Comparison of ENCODE assay signal across 15 mouse cellular contexts in the genomic region with DNA sequence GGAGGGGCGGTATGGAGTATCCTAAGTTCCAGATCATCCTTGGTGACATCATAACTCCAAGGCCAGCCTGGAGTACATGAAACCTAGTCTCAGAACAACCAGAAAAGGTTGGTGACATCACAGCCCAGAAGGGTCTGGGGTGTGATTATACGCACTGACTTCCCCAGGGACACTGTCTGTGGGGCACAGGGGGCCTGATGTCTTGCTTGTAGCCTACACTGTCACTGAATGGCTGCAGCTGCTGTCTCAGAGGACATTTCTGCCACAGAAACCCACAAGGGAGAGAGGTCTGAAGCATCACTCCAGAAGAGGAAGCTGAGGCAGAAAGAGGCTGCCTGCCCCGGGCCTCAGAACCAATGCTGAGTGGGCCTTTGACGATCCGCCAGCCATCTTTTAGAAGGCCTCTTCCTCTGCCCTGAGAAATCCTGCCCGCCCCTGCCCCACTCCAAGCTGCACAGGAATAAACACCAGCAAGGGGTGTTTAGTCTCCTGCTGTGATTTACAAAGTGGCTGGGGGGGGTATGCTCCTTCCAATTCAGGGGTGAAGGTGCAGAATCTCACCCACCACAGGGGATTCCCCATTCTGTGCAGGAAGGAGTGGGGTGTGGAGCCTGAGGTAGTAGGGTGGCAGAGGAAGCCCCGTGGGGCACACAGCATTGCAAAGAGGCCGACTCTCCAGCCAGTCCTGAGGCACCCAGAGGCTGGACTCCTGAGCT. TPM values are rescaled to one million over a fixed set of nuclear protein-coding genes. Genes with fewer than 3 reads are reported as not detected.
A peak's percentile ranks its signal among the peaks of the same experiment; 100 is the strongest.
DNase-seq lines count a peak whose midpoint lies in the region; ATAC-seq and TF ChIP-seq lines count a peak whose summit lies in the region.
"Had no signal": no experiment of that assay in that cellular context is flagged by ENCODE, and none has a peak within 500 bp of the region (broad histone marks: within the 10 kb centered on the region; RNA-seq: fewer than 3 reads in every experiment).

No protein-coding gene starts in this region.

- H3K4me1 ChIP-seq in thymus, adult 2 months (replicated peaks; ENCODE audit: control insufficient read depth, insufficient read depth, low read length) = peaks cover 67% of the 10 kb centered on the region
- peaks cover 2% of the 10 kb centered on the region for H3K4me1 ChIP-seq in bone marrow, adult 2 months (ENCODE audit: control insufficient read depth, insufficient read depth, low read length)
- H3K4me1 ChIP-seq: hindbrain, embryonic 15.5 days had no signal

- peak; percentile 32 for DNase-seq in thymus, adult 2 months
- no peak for DNase-seq in thymus, postnatal 10 days (ENCODE audit: low spot score in 2 of 2)
- DNase-seq in embryo, embryonic 9.5 days (ENCODE audit: extremely low spot score) = no peak
- DNase-seq in cerebellum, adult 18-20 months = no peak
- DNase-seq in ovary, adult 18-20 months (ENCODE audit: low spot score) = no peak
- DNase-seq: cerebellum, adult 2 months; lung, postnatal 36 days; right cerebral cortex, postnatal 14 days had no signal

- TF ChIP-seq POLR2A in thymus, adult 2 months (IDR thresholded peaks at IDR 0.05; ENCODE audit: control insufficient read depth, extremely low read depth, insufficient read depth, low read length, poor library complexity) = no peak
- no peak for TF ChIP-seq POLR2A in bone marrow, adult 2 months (IDR thresholded peaks at IDR 0.05; ENCODE audit: borderline replicate concordance, control insufficient read depth, low read depth, low read length)

- H3K27ac ChIP-seq in thymus, adult 2 months (ENCODE audit: control insufficient read depth, insufficient read depth, low read length) = peak overlapping the region; percentile 11; the same call in 1 of the 2 replicates
- H3K27ac ChIP-seq in bone marrow, adult 2 months (ENCODE audit: control insufficient read depth, insufficient read depth, low read depth, low read length, poor library complexity) = peak overlapping the region; percentile 40
- H3K27ac ChIP-seq: forebrain, embryonic 12.5 days; hindbrain, embryonic 15.5 days; liver, embryonic 14.5 days had no signal

- TF ChIP-seq CTCF in thymus, adult 2 months (IDR thresholded peaks at IDR 0.05; ENCODE audit: borderline replicate concordance, control insufficient read depth, extremely low read depth, insufficient read depth, low read length, poor library complexity) = no peak
- TF ChIP-seq CTCF in bone marrow, adult 2 months (IDR thresholded peaks at IDR 0.05; ENCODE audit: control insufficient read depth, insufficient read depth, low read length) = no peak

- no peaks in the 10 kb centered on the region for H3K36me3 ChIP-seq in thymus, adult 2 months (ENCODE audit: control insufficient read depth, insufficient read depth, low read length)
- H3K36me3 ChIP-seq: forebrain, embryonic 12.5 days; G1E; heart, embryonic 12.5 days; hindbrain, embryonic 15.5 days had no signal

- H3K27me3 ChIP-seq in thymus, adult 2 months (ENCODE audit: control insufficient read depth, insufficient read depth, low read length) = no peaks in the 10 kb centered on the region
- H3K27me3 ChIP-seq: forebrain, embryonic 12.5 days; hindbrain, embryonic 15.5 days had no signal

- WGBS in thymus, adult 2 months = 39% methylated on average over 8 of the region's 8 CpGs
- 36% methylated on average over 8 of the region's 8 CpGs for WGBS in bone marrow, adult 2 months

- peak; percentile 19; the same call in 1 of the 2 replicates for ATAC-seq in megakaryocyte, adult 5-6 weeks (ENCODE audit: poor library complexity, severe bottlenecking)

- no peak overlapping the region for H3K4me3 ChIP-seq in thymus, adult 2 months (ENCODE audit: control insufficient read depth, insufficient read depth, low read length)
- H3K4me3 ChIP-seq in bone marrow, adult 2 months (replicated peaks; ENCODE audit: control insufficient read depth, low read depth, low read length) = no peak overlapping the region
- H3K4me3 ChIP-seq: forebrain, embryonic 12.5 days; heart, embryonic 12.5 days; hindbrain, embryonic 15.5 days had no signal

RNA-seq across cellular contexts. Expression of a gene that starts 35.8 kb away (rescaled TPM):
- polyA plus RNA-seq in thymus, adult 2 months (2012; rRNA removed) = 176 and 181 TPM in 2 replicates
- 98.5 and 111 TPM in 2 replicates for polyA plus RNA-seq in bone marrow, adult 2 months (2011; ENCODE audit: insufficient read depth, insufficient read length, low replicate concordance, missing spikeins)
- total RNA-seq in megakaryocyte, adult 5-6 weeks (2015) = 28.0 and 30.1 TPM in 2 replicates
- total RNA-seq in megakaryocyte, adult 5-6 weeks (2017) = 43.1 and 45.3 TPM in 2 replicates
